Mouse (Mus musculus): ENCODE data around the gene Lypd3. TPM values are rescaled to one million over a fixed set of nuclear protein-coding genes. Genes with fewer than 3 reads are reported as not detected.

Gene Lypd3
- polyA plus RNA-seq, 1 experiment: 0.48 TPM

DNA sequence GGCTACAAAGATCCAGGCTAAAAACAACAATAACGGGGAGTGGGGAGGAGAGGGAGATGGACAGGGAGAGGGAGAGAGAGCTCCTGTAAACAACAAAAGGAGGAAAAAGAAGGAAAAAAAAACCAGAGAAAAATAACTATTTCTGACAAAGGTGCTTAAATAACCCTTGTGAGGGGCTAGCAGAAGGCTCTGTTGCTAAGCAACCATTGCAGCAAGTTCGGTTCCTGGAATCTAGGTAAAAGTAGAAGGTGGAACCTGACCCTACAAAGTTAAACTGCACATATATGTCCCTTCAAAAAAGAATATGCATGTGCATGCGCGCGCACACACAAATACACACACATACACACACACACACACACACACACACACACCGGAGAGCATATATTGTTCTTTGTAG is 43.6 kb upstream of the Lypd3 start:
- no peaks in the 10 kb centered on the region for H3K9me3 ChIP-seq (replicated peaks; ENCODE audit: control insufficient read depth, insufficient read depth, low read length, poor library complexity, severe bottlenecking)
- TF ChIP-seq CTCF (IDR thresholded peaks at IDR 0.05; ENCODE audit: low read depth, low read length) (no peak), EP300 (IDR thresholded peaks at IDR 0.05; ENCODE audit: insufficient read depth, low read depth, low read length) (no peak), POLR2A (IDR thresholded peaks at IDR 0.05; ENCODE audit: insufficient read depth, low read length) (no peak)
- H3K27ac ChIP-seq (ENCODE audit: insufficient read depth, low read length): no peak overlapping the region
- no peak overlapping the region for H3K4me3 ChIP-seq (ENCODE audit: low read depth, low read length)
- H3K27me3 ChIP-seq (ENCODE audit: control insufficient read depth, insufficient read depth, low read length, poor library complexity, severe bottlenecking): no peaks in the 10 kb centered on the region; the same call in 1 of the 2 replicates
- H3K9ac ChIP-seq (ENCODE audit: low read depth, poor library complexity, severe bottlenecking): no peak overlapping the region
- peaks cover 4% of the 10 kb centered on the region for H3K4me1 ChIP-seq (ENCODE audit: control insufficient read depth, insufficient read depth, low read length)
- H3K36me3 ChIP-seq (ENCODE audit: control insufficient read depth, insufficient read depth, low read length, poor library complexity, severe bottlenecking): no peaks in the 10 kb centered on the region

DNA sequence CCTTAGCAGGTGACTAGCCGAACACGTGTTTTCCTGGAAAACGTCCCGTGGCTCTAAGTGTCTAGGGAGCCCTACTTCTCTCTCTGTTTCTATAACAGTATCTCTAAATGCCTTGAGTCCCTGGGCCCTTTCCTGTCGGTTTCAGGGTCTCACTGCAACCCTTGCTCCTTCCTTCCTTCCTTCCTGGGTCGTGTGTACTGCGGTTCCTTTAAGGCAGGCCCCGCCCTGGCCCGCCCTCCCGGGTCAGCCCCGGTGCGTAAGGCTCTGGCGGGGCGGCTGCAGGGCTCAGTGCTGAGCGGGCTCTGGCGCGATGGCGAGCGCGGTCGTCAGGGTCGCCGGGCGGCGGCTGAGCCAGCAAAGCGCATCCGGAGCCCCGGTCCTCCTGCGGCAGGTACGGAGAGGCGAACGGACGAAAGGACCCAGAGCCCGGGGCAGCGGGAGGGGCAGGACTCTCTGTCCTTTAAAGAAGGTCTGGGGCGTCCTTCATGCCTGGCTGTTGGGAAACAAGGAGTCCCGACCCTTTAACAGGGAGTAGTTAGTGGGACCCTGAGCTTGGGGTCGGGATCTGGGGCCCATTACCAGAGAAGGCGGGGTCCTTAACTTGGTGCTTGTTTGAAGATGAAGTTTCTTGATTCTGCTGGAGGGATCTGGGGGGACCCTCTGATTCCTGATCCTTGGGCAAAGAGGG is 42.6 kb upstream of the Lypd3 start:
- H3K27ac ChIP-seq (ENCODE audit: insufficient read depth, low read length): no peak overlapping the region
- no peaks in the 10 kb centered on the region for H3K36me3 ChIP-seq (ENCODE audit: control insufficient read depth, insufficient read depth, low read length, poor library complexity, severe bottlenecking)
- peaks cover 3% of the 10 kb centered on the region for H3K4me1 ChIP-seq (ENCODE audit: control insufficient read depth, insufficient read depth, low read length)
- H3K9me3 ChIP-seq (replicated peaks; ENCODE audit: control insufficient read depth, insufficient read depth, low read length, poor library complexity, severe bottlenecking): no peaks in the 10 kb centered on the region
- TF ChIP-seq POLR2A (IDR thresholded peaks at IDR 0.05; ENCODE audit: insufficient read depth, low read length): peak; percentile 47
- TF ChIP-seq CTCF (IDR thresholded peaks at IDR 0.05; ENCODE audit: low read depth, low read length): no peak
- peak overlapping the region; percentile 88 for H3K4me3 ChIP-seq (ENCODE audit: low read depth, low read length)
- H3K9ac ChIP-seq (ENCODE audit: low read depth, poor library complexity, severe bottlenecking): peak overlapping the region; percentile 86
- no peaks in the 10 kb centered on the region; the same call in 1 of the 2 replicates for H3K27me3 ChIP-seq (ENCODE audit: control insufficient read depth, insufficient read depth, low read length, poor library complexity, severe bottlenecking)

DNA sequence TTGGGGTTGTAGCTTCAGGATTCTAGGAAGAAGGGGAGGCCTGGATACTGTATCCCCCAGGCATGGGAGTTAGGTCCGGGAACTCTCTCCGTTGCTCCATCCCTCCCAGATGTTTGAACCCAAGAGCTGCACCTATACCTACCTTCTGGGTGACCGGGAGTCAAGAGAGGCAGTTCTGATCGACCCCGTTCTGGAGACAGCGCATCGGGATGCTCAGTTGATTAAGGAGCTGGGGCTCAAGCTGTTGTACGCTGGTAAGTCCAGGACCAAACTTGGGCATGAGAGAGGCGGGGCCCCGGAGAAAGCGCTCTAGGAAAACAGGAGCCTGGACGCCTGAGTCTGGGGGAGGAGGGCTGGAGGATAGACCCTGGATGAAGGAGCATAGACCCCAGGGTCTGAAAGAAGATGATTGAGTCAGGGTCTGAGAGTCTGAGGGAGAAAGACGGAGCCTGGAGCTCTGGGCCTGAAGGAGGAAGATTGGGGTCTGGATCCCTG is 42.0 kb upstream of the Lypd3 start:
- no peaks in the 10 kb centered on the region; the same call in 1 of the 2 replicates for H3K27me3 ChIP-seq (ENCODE audit: control insufficient read depth, insufficient read depth, low read length, poor library complexity, severe bottlenecking)
- peak overlapping the region; percentile 86 for H3K9ac ChIP-seq (ENCODE audit: low read depth, poor library complexity, severe bottlenecking)
- H3K27ac ChIP-seq (ENCODE audit: insufficient read depth, low read length): no peak overlapping the region
- H3K36me3 ChIP-seq (ENCODE audit: control insufficient read depth, insufficient read depth, low read length, poor library complexity, severe bottlenecking): no peaks in the 10 kb centered on the region
- peak overlapping the region; percentile 88 for H3K4me3 ChIP-seq (ENCODE audit: low read depth, low read length)
- no peaks in the 10 kb centered on the region for H3K9me3 ChIP-seq (replicated peaks; ENCODE audit: control insufficient read depth, insufficient read depth, low read length, poor library complexity, severe bottlenecking)
- TF ChIP-seq CTCF (IDR thresholded peaks at IDR 0.05; ENCODE audit: low read depth, low read length) (no peak), EP300 (IDR thresholded peaks at IDR 0.05; ENCODE audit: insufficient read depth, low read depth, low read length) (no peak)
- H3K4me1 ChIP-seq (ENCODE audit: control insufficient read depth, insufficient read depth, low read length): peaks cover 3% of the 10 kb centered on the region

DNA sequence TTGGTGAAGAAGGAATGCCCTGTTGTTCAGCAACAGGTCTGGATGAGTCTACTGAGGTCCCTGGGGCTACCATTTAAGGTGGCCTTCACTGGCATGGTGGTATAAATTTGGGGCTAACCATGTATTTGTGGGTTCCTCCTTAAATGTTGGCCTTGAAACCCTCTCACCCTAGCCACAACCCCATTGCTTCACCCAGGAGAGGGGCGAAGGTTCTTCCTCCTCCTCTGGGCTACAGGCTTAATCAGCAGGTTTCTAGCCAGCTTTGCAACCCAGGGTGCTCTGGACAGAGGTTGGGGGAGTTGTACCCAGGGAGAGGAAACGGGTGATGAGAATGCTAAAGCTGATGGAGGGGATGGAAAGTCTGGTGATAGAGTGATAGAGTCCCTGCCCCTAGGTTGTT is 40.9 kb upstream of the Lypd3 start:
- no peak overlapping the region for H3K9ac ChIP-seq (ENCODE audit: low read depth, poor library complexity, severe bottlenecking)
- H3K4me3 ChIP-seq (ENCODE audit: low read depth, low read length): no peak overlapping the region
- TF ChIP-seq CTCF (IDR thresholded peaks at IDR 0.05; ENCODE audit: low read depth, low read length): no peak
- TF ChIP-seq EP300 (IDR thresholded peaks at IDR 0.05; ENCODE audit: insufficient read depth, low read depth, low read length): no peak
- no peaks in the 10 kb centered on the region; the same call in 1 of the 2 replicates for H3K27me3 ChIP-seq (ENCODE audit: control insufficient read depth, insufficient read depth, low read length, poor library complexity, severe bottlenecking)
- no peaks in the 10 kb centered on the region for H3K36me3 ChIP-seq (ENCODE audit: control insufficient read depth, insufficient read depth, low read length, poor library complexity, severe bottlenecking)
- no peaks in the 10 kb centered on the region for H3K9me3 ChIP-seq (replicated peaks; ENCODE audit: control insufficient read depth, insufficient read depth, low read length, poor library complexity, severe bottlenecking)
- H3K4me1 ChIP-seq (ENCODE audit: control insufficient read depth, insufficient read depth, low read length): peaks cover 4% of the 10 kb centered on the region
- no peak overlapping the region for H3K27ac ChIP-seq (ENCODE audit: insufficient read depth, low read length)

DNA sequence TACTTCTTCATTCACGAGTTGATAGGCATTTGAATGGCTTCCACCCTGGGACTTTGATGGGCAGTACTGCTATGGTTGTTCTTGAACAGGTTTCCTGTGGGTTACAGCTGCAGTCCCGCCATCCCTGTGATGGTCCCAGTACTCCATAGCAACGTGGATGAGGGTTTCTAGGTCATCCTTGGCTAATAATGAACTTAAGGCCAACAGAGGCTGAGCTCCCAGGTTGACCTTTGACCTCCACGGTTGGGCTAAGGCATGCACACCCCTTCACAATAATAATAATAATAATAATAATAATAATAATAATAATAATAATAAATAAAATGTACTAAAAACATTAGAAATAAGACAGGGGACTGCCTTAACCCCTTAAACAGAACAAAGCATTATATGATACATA is 38.2 kb upstream of the Lypd3 start:
- no peaks in the 10 kb centered on the region; the same call in 1 of the 2 replicates for H3K27me3 ChIP-seq (ENCODE audit: control insufficient read depth, insufficient read depth, low read length, poor library complexity, severe bottlenecking)
- no peak overlapping the region for H3K9ac ChIP-seq (ENCODE audit: low read depth, poor library complexity, severe bottlenecking)
- H3K27ac ChIP-seq (ENCODE audit: insufficient read depth, low read length): no peak overlapping the region
- H3K4me3 ChIP-seq (ENCODE audit: low read depth, low read length): no peak overlapping the region
- no peaks in the 10 kb centered on the region for H3K9me3 ChIP-seq (replicated peaks; ENCODE audit: control insufficient read depth, insufficient read depth, low read length, poor library complexity, severe bottlenecking)
- peaks cover 4% of the 10 kb centered on the region for H3K4me1 ChIP-seq (ENCODE audit: control insufficient read depth, insufficient read depth, low read length)
- TF ChIP-seq POLR2A (IDR thresholded peaks at IDR 0.05; ENCODE audit: insufficient read depth, low read length) (no peak), CTCF (IDR thresholded peaks at IDR 0.05; ENCODE audit: low read depth, low read length) (no peak), EP300 (IDR thresholded peaks at IDR 0.05; ENCODE audit: insufficient read depth, low read depth, low read length) (no peak)
- H3K36me3 ChIP-seq (ENCODE audit: control insufficient read depth, insufficient read depth, low read length, poor library complexity, severe bottlenecking): no peaks in the 10 kb centered on the region

DNA sequence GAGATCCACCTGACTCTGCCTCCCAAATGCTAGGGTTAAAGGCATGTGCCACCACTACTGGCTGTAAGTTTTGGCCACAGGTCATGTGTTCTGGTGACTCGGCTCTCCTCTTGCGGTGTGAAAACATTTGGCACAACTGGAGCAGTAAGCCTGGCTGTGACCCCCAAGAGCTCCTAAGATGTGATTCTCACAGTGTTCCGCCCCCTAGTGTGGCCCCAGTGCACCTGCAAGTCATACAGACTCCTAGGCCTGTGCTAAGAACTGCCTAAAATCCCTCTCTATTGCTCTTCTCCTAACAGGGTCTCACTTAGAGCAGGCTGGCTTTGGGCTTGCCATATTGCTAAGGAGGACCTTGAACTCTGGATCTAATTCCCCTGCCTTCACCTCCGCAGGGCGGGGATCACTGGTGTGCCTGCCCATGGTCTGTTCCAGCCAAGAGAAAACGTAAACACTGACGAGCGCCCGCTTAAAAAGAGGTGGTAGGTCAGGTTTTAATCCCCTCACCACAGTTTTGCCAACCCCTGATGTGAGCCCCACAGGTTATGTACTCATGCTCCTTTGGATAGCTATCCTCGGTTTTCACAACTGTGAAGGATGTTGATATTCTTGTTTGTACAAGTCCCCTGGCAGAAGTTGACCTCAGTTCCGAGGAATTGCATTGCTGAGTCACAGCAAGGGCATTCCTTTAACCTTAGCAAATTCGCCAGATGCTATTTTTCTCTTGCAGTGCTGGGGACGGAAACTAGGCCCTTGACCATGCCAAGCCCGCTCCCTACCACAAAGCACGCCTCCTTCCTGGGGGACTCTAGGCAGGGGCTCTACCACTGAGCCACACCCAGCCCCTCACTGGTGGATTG is 36.9 kb upstream of the Lypd3 start:
- Histone ChIP-seq H3K27ac (ENCODE audit: insufficient read depth, low read length) (peak overlapping the region; percentile 11), H3K4me1 (ENCODE audit: control insufficient read depth, insufficient read depth, low read length) (peaks cover 4% of the 10 kb centered on the region), H3K4me3 (ENCODE audit: low read depth, low read length) (no peak overlapping the region), H3K9me3 (replicated peaks; ENCODE audit: control insufficient read depth, insufficient read depth, low read length, poor library complexity, severe bottlenecking) (no peaks in the 10 kb centered on the region), H3K27me3 (ENCODE audit: control insufficient read depth, insufficient read depth, low read length, poor library complexity, severe bottlenecking) (no peaks in the 10 kb centered on the region; the same call in 1 of the 2 replicates), H3K9ac (ENCODE audit: low read depth, poor library complexity, severe bottlenecking) (no peak overlapping the region), H3K36me3 (ENCODE audit: control insufficient read depth, insufficient read depth, low read length, poor library complexity, severe bottlenecking) (no peaks in the 10 kb centered on the region)
- TF ChIP-seq CTCF (IDR thresholded peaks at IDR 0.05; ENCODE audit: low read depth, low read length): peak; percentile 75
- TF ChIP-seq EP300 (IDR thresholded peaks at IDR 0.05; ENCODE audit: insufficient read depth, low read depth, low read length): no peak
